Mouse (Mus musculus) adrenal gland, postnatal 14 days (tissue): ENCODE measurements around the gene Syn2. TPM values are rescaled to one million over a fixed set of nuclear protein-coding genes. Genes with fewer than 3 reads are reported as not detected.

Source experiments
- DNase-seq: peaks from one replicate; pipeline ENCODE4 v3.0.0; 2021; ENCODE audit warnings: mixed read lengths
- long read RNA-seq, 2 experiments: library from polyadenylated mRNA; stranded (forward); transcript quantifications; one replicate each; pipeline ENCODE4 v2.0.0; 2021
- total RNA-seq: library from RNA; stranded (reverse); gene quantifications from 2 replicates; pipeline ENCODE4 v1.2.3, GENCODE M21; 2021

The Syn2 gene
- 18.9 and 32.4 TPM in 2 replicates for total RNA-seq
- long read RNA-seq, experiment 1, transcript Syn2-205 (11 exons, 2,386 nt) = minor isoform, 10 of 33 reads
- long read RNA-seq, experiment 1, transcript Syn2-201 (13 exons, 2,708 nt) = major isoform, 16 of 33 reads
- long read RNA-seq, experiment 1, partial matches to known transcripts = 1 of 33 reads
- long read RNA-seq, experiment 1, other reads (novel, unspliced or antisense) = 6 of 33 reads
- long read RNA-seq, experiment 2, transcript Syn2-201 (13 exons, 2,708 nt) = major isoform, 15 of 25 reads
- long read RNA-seq, experiment 2, partial matches to known transcripts = 1 of 25 reads
- long read RNA-seq, experiment 2, other reads (novel, unspliced or antisense) = 6 of 25 reads

- peak; percentile 85 for DNase-seq
Measured at GRCm38 (mm10) chr6:115134501-115135331, at the start of gene Syn2. Gene Syn2 (plus strand): TSS chr6:115134902.

DNA sequence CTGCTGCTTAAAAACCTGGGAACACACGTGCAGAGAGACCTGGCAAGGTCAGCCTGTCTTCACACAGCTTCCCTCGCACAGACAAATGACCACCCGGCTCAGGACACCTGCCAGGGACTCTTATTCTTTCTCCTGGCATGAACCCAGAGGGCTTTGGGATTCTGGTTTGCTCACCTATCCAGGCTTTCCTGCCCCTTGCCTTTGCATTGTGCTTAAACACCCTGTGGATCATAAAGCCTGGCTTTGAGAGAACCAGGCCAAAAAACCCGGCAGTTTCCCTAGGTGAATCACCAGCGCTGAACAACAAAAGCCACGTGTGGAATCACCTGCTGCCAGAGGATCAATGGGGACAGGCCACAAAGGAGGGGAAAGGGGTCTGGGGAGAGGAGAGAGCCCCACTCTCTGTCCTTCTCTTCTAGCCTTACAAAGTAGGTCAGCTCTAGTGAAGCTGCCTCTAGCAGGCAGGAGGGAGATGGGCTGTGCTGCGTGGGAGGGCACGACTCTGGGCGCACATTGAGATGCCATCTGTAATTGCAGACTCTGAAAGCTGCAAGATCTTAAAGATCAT, 49.3 kb upstream of the Syn2 start:
- DNase-seq = no peak

DNA sequence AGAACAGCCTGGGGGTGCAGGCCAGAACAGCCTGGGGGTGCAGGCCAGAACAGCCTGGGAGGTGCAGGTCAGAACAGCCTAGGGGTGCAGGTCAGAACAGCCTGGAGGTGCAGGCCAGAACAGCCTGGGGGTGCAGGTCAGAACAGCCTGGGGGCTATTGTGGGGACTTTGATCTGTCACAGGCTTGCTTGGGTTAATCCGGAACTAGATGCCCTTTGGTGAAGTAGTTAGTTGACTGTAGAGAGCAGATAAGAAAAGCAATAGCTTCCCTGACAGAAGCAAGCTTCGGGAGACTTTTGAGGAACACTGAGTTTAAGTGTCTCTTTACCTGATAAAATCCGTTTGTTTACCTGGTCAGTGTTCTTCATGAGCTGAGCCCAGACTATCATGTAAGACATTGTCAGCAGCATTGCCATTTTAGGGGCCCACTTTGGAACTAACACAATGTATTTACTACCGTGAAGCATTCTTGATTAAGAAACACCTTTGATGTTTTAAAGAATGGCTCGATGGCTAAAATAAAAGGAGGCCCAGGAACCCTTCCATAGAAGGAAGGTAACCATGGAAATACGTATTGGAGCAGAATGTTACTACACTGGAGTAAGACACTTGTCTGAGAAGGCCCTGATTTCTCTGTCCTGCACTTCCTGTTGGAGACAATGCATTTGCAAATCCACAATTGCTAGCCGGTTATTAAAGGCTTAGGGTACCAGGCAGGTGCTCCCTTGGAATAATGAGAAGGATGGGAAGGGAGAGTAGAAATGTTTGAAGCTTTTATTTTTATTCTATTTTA, 46.2 kb upstream of the Syn2 start:
- DNase-seq = no peak

GRCm38 (mm10) chr6:115091737-115092136, 43.0 kb upstream of the Syn2 start:
- DNase-seq = no peak

DNA sequence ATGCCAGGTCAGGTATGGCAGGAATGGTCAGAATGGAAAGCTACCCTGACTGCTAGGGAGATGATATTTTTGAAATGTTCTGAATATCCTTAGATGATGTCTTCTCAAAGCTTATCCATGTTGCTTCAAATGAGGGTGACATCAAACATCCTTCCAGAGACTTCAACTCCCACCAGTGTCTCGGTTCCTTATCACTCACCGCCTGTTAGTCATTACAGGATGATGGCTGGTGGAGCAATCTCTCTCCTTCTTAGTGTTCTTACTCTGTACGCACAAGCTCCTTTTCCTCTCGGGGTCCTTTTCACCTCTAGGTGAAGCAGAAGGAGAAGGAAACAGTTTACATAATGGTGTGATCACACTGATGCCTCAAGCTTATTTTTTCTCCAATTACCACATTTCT, 32.2 kb upstream of the Syn2 start:
- DNase-seq = no peak

DNA sequence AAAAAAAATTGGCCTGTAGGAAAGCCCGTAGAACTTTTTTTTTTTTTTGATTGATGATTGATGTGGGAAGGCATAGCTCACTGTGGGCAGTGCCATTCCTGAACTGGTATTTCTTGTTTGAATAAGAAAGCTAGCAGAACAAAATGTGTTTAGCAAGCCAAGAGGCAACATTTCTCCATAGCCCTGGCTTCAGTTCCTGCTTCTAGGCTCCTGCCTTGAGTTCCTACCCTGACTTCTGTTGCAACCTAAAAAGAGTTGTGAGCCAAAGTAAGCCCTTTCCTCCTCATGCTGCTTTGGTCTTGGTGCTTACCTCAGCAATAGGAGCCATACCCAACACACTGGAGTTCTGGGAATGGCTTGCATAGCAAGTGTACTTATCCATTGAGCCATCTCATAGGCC, 23.3 kb upstream of the Syn2 start:
- no peak for DNase-seq

GRCm38 (mm10) chr6:115122181-115122580, 12.5 kb upstream of the Syn2 start:
- DNase-seq = no peak

- peak; percentile 42 for DNase-seq
Measured at GRCm38 (mm10) chr6:115123262-115124201, 11.2 kb upstream of the Syn2 start.

DNA sequence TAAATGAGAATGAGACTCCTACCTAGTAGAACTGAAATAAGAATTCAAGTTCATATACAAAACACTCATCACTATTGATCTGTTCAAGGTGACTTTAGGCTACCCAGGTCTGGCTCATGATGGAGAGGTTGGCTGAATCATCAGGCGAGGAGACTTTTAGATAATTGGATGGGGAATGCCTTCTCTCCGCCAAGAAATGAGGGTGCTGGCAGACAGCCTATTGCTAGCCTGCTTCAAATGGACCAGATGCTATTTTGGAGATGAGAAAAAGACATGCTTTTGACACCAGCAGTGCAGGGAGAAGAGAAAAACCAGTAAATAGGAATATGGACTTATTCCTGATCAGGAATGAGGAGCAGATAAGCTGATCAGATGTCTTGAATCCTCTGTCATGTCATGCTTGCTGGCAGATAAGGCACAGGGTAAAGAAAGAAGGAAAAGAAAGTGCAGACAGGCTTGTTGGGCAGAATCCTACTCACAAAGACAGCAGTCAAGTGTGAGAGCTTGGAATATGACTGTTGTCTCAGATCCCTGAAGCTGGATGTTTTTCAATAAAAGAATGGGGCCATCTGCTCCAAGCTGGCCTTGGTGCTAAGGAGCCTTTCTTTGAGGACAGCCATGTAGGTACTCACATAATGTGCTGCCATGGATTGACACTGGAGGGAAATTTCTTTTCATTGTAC, 9.9 kb upstream of the Syn2 start:
- DNase-seq = no peak

DNA sequence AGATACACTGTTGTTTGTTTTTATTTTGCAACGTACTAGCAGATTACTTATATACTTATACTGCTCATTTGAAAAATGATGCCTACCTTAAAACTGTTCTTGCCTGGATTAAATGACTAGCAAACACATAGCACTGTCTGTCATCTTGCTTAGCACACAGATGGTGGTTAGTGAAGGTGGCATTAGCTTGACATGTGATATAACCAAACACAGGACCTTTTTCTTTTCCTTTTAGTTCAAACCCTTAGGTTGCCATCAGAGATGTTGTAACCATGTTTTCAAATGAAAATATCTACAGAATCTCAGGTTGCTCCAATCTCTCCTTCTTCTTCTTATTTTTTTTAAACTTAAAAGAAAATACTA, 9.4 kb upstream of the Syn2 start:
- DNase-seq = no peak

GRCm38 (mm10) chr6:115126232-115126785, 8.4 kb upstream of the Syn2 start:
- no peak for DNase-seq

GRCm38 (mm10) chr6:115126851-115127250, 7.9 kb upstream of the Syn2 start:
- no peak for DNase-seq

- DNase-seq = no peak
Measured at GRCm38 (mm10) chr6:115127255-115127824, 7.4 kb upstream of the Syn2 start.

- DNase-seq = no peak
Measured at GRCm38 (mm10) chr6:115135332-115135649, 589 bp downstream of the Syn2 start.

DNA sequence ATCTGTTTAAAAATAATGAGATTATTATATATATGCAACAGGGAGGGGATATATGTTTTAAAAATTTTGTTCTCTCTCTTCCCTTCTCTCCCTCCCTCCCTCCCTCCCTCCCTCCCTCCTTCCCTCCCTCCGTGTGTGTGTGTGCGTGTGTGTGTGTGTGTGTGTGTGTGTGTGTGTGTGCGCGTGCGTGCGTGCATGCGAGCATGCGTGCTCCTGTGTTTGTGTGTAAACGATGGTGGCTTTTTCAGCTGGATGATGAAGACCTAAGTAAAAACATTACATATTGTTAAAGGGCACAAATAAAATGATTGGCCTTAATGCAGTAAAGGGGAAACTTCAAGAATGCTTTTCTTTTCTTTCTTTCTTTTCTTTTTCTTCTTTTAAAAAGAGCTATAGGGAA, 1.5 kb downstream of the Syn2 start:
- no peak for DNase-seq

- no peak for DNase-seq
Measured at GRCm38 (mm10) chr6:115141446-115141845, 6.7 kb downstream of the Syn2 start.

DNA sequence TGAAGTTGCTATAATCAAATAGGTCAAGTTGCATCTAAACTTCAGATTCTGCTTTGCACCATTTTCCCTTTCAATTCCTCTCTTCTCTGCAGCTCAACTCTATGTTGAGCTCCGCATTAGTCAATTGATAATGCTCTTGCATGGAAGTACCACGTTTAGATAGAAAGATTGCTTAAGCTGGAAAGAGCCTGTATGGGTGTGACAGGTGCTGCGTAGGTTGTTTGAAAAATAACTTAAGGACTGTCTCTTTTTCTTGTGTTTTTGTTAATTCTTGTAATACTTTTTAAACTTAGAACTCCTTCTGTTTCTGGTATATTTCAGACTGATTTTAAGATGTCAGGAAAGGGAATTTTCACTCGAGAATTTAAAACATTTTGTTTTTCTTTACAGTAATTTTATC, 26.5 kb downstream of the Syn2 start:
- DNase-seq = no peak

DNA sequence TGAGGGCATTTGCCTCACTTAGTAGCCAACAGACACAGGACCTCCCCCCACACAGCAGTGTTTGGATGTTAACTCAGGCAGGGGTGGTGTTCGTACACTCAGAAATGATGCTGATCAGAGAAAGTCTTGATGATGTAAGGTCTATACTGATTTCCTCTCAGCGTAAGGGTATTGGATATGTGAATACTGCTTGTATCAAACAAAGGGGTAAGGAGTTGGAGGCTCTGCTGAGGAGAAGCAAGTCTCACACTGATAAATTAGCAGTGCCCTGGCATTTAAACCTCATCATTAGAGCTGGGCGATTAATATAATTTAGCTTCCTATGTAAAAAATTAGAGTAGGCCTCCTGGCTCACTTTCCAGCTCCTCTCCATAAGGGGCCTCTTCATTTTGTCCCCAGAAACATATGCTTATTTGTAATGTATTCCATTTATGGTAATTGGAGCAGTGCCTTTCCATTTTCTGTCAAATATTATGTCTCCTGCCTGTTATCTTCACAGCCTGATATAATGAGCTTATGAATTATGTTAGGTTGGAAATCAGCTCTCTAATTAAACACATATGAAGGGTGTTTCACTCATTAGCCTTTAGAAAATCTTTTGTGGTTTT, 31.3 kb downstream of the Syn2 start:
- DNase-seq = no peak

DNA sequence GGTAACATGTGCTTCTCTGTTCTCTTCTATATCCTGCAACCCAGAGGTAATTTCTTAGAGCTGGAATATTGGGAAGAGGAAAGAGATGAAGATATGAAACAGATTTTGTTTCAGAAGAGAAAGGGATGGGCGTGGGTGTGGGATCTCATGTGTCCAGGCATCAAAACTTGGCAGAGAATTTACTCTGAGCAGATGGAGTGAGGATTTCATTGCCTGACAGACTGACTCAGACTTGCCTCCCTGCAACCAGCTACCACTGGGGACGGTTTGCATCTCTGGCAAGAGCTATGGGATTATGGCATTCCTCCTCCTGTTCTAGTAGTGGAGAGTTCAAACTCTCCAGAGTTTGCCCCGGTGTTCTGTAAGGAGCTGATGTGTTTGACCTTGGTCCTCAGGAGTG, 34.2 kb downstream of the Syn2 start:
- DNase-seq = no peak

- DNase-seq = no peak
Measured at GRCm38 (mm10) chr6:115169518-115169917, 34.8 kb downstream of the Syn2 start.
